In genomic region chr5:122158557-122159515, GRCm38 (mm10) we compare ENCODE assay signal across 8 mouse cellular contexts. TPM values are rescaled to one million over a fixed set of nuclear protein-coding genes. Genes with fewer than 3 reads are reported as not detected.
DNase-seq lines count a peak whose midpoint lies in the region; ATAC-seq and TF ChIP-seq lines count a peak whose summit lies in the region.

No protein-coding gene starts in this region.

- H3K4me2 ChIP-seq in kidney, embryonic 14.5 days (replicated peaks; ENCODE audit: low read depth, low read length), result peak overlapping the region; percentile 76

- H3K36me3 ChIP-seq in kidney, embryonic 14.5 days (ENCODE audit: control insufficient read depth, insufficient read depth, low read length), result peaks cover 32% of the 10 kb centered on the region
- no peaks in the 10 kb centered on the region; the same call in 1 of the 2 replicates for H3K36me3 ChIP-seq in testis, adult 2 months (ENCODE audit: control insufficient read depth, insufficient read depth, low read length)

- peak; percentile 19; the same call in 1 of the 2 replicates for TF ChIP-seq POLR2A in testis, adult 2 months (IDR thresholded peaks at IDR 0.05; ENCODE audit: control insufficient read depth, low read depth, low read length)

- H3K27me3 ChIP-seq in kidney, embryonic 14.5 days (ENCODE audit: control insufficient read depth, insufficient read depth, low read length), result no peaks in the 10 kb centered on the region
- no peaks in the 10 kb centered on the region for H3K27me3 ChIP-seq in testis, adult 2 months (ENCODE audit: control insufficient read depth, insufficient read depth, low read length)

- H3K9me3 ChIP-seq in kidney, embryonic 14.5 days (ENCODE audit: control insufficient read depth, low read length), result no peaks in the 10 kb centered on the region

- peak overlapping the region; percentile 97 for H3K9ac ChIP-seq in kidney, embryonic 14.5 days (ENCODE audit: low read depth, low read length)

- peak overlapping the region; percentile 44; the same call in 1 of the 2 replicates for H3K27ac ChIP-seq in kidney, embryonic 14.5 days (ENCODE audit: low read depth, low read length)
- H3K27ac ChIP-seq in testis, adult 2 months (ENCODE audit: control insufficient read depth, insufficient read depth, low read depth, low read length), result peak overlapping the region; percentile 69

- 2% methylated on average over 32 of the region's 42 CpGs for WGBS in kidney, embryonic 14.5 days

- peaks cover 50% of the 10 kb centered on the region for H3K4me1 ChIP-seq in kidney, embryonic 14.5 days (ENCODE audit: control insufficient read depth, insufficient read depth, low read length)
- peaks cover 22% of the 10 kb centered on the region for H3K4me1 ChIP-seq in testis, adult 2 months (ENCODE audit: control insufficient read depth, insufficient read depth, low read length)

- peak overlapping the region; percentile 86 for H3K4me3 ChIP-seq in kidney, embryonic 14.5 days (ENCODE audit: low read length)
- peak overlapping the region; percentile 87 for H3K4me3 ChIP-seq in testis, adult 2 months (ENCODE audit: control insufficient read depth, low read depth, low read length)

- peak; percentile 47 for DNase-seq in adrenal gland, postnatal 14 days
- DNase-seq in adrenal gland, adult 18-20 months (ENCODE audit: low spot score in 2 of 2), result no peak
- peak; percentile 35 to 37 for DNase-seq in B cell, adult 2 months
- peak; percentile 21 for DNase-seq in lung, postnatal 25 days (ENCODE audit: low spot score)
- no peak for DNase-seq in urinary bladder, adult 18-20 months (ENCODE audit: low spot score in 2 of 2)

- ATAC-seq in erythroblast, adult 5-6 weeks (replicated peaks; ENCODE audit: low FRiP score, poor library complexity, severe bottlenecking), result peak; percentile 41
- 0 out of 2 replicates have a peak, but pooled peaks have one; percentile 11 for ATAC-seq in kidney, embryonic 14.5 days (ENCODE audit: low FRiP score, low TSS enrichment)

- no peak for TF ChIP-seq CTCF in testis, adult 2 months (IDR thresholded peaks at IDR 0.05; ENCODE audit: control insufficient read depth, insufficient read depth, insufficient replicate concordance, low read depth, low read length)

RNA-seq across cellular contexts. Expression of gene Ppp1cc, which starts 0.8 kb away (rescaled TPM):
- total RNA-seq in adrenal gland, postnatal 14 days (2021), result 155 and 191 TPM in 2 replicates
- total RNA-seq in adrenal gland, adult 18-20 months (2021), result 100 to 1,000 TPM; 142 to 147 TPM
- total RNA-seq in erythroblast, adult 5-6 weeks (2015; ENCODE audit: low replicate concordance), result 141 and 170 TPM in 2 replicates
- 94.2 and 102 TPM in 2 replicates for total RNA-seq in erythroblast, adult 5-6 weeks (2017; ENCODE audit: low replicate concordance)
- 281 and 296 TPM in 2 replicates for polyA plus RNA-seq in kidney, embryonic 14.5 days (2014; fragmentation: Nextera tagmentation; extraction: Ambion mirVana)
- polyA plus RNA-seq in testis, adult 2 months (2012; rRNA removed), result 524 and 547 TPM in 2 replicates

RNA-seq across cellular contexts. Expression of gene Ccdc63, which starts 18.2 kb away (rescaled TPM):
- total RNA-seq in adrenal gland, postnatal 14 days (2021), result not detected in 2 replicates
- total RNA-seq in adrenal gland, adult 18-20 months (2021), result under 1 TPM in 1 of 2 experiments, not detected in 1; 0.13 TPM
- total RNA-seq in erythroblast, adult 5-6 weeks (2015; ENCODE audit: low replicate concordance), result not detected in 2 replicates
- 4.0 TPM in 1 of 2 replicates, not detected in the other for total RNA-seq in erythroblast, adult 5-6 weeks (2017; ENCODE audit: low replicate concordance)
- 0.31 and 0.36 TPM in 2 replicates for polyA plus RNA-seq in kidney, embryonic 14.5 days (2014; fragmentation: Nextera tagmentation; extraction: Ambion mirVana)
- polyA plus RNA-seq in testis, adult 2 months (2012; rRNA removed), result 288 and 313 TPM in 2 replicates

RNA-seq across cellular contexts. Expression of gene Hvcn1, which starts 47.8 kb away (rescaled TPM):
- 2.4 and 16.0 TPM in 2 replicates for total RNA-seq in adrenal gland, postnatal 14 days (2021)
- 1 to 10 TPM; 1.8 to 8.5 TPM for total RNA-seq in adrenal gland, adult 18-20 months (2021)
- total RNA-seq in erythroblast, adult 5-6 weeks (2015; ENCODE audit: low replicate concordance), result 25.4 and 25.9 TPM in 2 replicates
- 18.5 and 37.0 TPM in 2 replicates for total RNA-seq in erythroblast, adult 5-6 weeks (2017; ENCODE audit: low replicate concordance)
- polyA plus RNA-seq in kidney, embryonic 14.5 days (2014; fragmentation: Nextera tagmentation; extraction: Ambion mirVana), result 12.7 TPM in 2 replicates
- polyA plus RNA-seq in testis, adult 2 months (2012; rRNA removed), result 0.93 and 0.99 TPM in 2 replicates

RNA-seq across cellular contexts. Expression of gene Myl2, which starts 58.1 kb away (rescaled TPM):
- not detected in 2 replicates for total RNA-seq in adrenal gland, postnatal 14 days (2021)
- not detected for total RNA-seq in adrenal gland, adult 18-20 months (2021)
- not detected in 2 replicates for total RNA-seq in erythroblast, adult 5-6 weeks (2015; ENCODE audit: low replicate concordance)
- total RNA-seq in erythroblast, adult 5-6 weeks (2017; ENCODE audit: low replicate concordance), result 1.1 TPM in 1 of 2 replicates, not detected in the other
- polyA plus RNA-seq in kidney, embryonic 14.5 days (2014; fragmentation: Nextera tagmentation; extraction: Ambion mirVana), result 1.6 TPM in 1 of 2 replicates, not detected in the other
- 1.4 and 1.5 TPM in 2 replicates for polyA plus RNA-seq in testis, adult 2 months (2012; rRNA removed)

Comparison
In these comparisons a context has a peak if more than half of its experiments do, and no peak if none do; other contexts are left out.
1. DNase-seq: peak in adrenal gland, postnatal 14 days (single experiment), B cell, adult 2 months (2 of 2) and lung, postnatal 25 days (single experiment); none in adrenal gland, adult 18-20 months (0 of 2) and urinary bladder, adult 18-20 months (0 of 2).